Mouse (Mus musculus) heart, postnatal 10 days (tissue): ENCODE measurements at regions not wholly inside any gene's neighbourhood (a gene's known extent, or its start where the extent isn't known, plus 50 kb on each side); places are given as distances from the start of the nearest gene placed in this dataset.

Experiments used
- DNase-seq, 2 experiments: peaks; one replicate each; pipeline ENCODE4 v3.0.0; 2021
- intact Hi-C: fragments of 180-260 bp; cut with DNase I; formaldehyde crosslinking; loops from one replicate; pipeline ENCODE4 v1.15.1; 2025

GRCm38 (mm10) chr2:30702711-30703110 lies 100.8 kb downstream of the 1700001O22Rik start:
- intact Hi-C loops: no loop called here
- peak; percentile 55 to 56 for DNase-seq

DNA sequence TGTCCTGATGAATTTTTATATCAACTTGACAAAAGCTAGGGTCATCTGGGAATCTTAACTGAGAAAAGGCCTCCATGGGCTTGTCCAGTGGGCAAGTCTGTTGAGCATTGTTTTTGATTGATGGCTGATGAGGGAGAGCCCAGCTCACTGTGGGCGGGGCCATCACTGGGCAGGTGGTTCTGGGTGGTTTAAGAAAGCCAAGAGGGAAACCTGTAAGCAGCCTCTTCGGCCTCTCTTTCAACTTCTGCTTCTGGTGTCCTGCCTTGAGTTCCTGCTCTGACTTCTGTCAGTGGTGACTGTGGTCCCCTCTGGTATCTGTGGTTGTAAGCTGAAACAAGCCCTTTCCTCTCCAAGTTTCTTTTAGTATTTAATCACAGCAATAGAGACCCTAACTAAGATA lies 102.6 kb downstream of the 1700001O22Rik start:
- DNase-seq: no peak
- intact Hi-C loops: no loop called here

- intact Hi-C loops: no loop called here
- DNase-seq: no peak
Observed at GRCm38 (mm10) chr2:30700471-30700870, 103.0 kb downstream of the 1700001O22Rik start.

DNA sequence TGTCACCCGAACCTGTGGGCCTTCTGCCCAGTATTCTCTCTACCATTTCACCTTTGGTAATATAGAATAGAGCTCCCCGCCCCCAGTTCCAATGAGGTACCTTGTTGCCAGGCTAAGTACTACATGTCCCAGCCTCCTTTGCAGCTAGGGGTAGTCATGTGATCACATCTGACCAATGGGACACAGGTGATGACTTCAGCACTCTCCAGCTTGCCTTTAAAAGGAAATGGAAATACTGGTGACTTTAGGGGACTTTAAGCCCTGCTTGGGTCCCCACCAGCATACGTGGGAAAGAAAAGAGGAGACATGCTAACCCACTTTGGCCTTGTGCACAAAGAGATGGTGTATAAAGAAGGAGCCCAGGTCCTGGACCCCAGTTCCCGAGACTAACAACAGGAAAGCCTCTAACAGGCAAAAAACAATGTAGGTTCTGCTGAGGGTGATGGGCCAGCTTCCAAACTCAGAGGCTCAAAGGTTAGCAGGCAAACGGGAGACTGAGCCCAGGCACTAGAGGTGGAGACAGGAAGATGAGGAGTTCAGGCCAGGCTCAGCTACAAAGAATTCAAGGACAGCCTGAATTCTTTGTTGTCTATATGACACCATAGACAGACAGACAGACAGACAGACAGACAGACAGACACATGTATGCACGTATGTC lies 103.5 kb downstream of the 1700001O22Rik start:
- intact Hi-C loops: no loop called here
- DNase-seq: peak; percentile 88 to 89

DNA sequence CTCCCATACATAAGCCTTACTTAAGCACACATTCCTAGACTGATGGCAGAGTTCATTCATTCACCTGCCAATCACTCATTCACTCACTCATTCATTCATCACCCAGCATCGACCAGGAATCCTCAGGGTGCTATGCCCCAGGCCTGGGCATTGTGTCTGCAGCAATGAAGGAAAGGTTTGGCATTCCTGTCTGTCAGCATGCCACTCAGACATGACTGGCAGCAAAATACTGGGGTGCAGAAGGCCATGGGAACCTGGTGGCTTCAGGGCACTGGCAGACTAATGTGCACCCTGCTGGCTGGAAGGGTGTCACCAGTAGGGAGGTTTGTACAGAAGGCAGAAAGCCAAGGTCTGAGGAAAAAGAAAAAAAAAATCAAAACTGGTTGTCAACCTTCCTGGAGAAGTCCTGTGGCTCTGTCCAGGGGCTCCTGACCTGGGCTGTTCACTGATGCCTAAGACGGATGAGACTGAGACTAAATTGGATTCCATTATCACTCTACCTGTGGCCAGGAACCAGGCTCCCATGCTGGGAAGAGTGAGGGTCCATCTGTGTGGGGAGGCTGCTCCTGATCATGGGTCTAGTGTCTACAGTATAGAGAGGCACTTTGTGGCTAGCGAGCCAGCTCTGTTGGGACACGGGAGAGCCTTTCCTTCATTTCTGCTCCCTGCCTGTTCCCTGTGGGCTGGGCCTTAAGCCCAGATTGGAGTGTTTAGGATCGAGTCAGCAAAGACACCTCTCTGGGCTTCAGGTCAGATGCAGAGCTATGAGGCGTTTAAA lies 104.1 kb downstream of the Cstad start:
- no peak for DNase-seq
- intact Hi-C loops: no loop called here

DNA sequence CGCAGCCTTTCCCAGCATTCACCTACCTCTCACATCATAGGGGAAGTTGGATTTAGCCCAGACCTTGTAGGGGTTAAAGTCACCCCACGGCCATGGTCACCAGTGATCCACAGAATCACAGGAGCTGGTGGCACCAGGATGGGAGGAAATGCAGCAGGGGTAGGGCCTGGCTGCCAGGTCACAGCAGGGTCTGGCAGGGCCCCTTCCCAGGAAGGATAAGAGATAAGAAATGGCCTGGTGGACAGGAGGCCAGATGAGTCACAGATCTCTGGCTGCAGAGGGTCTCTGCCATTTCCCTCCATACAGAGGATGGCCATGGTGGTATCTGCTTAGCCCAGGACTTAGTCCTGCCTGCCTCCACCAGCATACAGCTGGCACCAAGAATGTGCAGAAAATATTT lies 103.0 kb downstream of the Cstad start:
- no peak for DNase-seq
- intact Hi-C loops: no loop called here

GRCm38 (mm10) chr2:30695771-30696456 lies 101.1 kb downstream of the Cstad start:
- DNase-seq: peak; percentile 56 to 74
- intact Hi-C loops: no loop called here

- no peak for DNase-seq
- intact Hi-C loops: no loop called here
Observed at GRCm38 (mm10) chr2:30695041-30695440, 100.2 kb downstream of the Cstad start.

DNA sequence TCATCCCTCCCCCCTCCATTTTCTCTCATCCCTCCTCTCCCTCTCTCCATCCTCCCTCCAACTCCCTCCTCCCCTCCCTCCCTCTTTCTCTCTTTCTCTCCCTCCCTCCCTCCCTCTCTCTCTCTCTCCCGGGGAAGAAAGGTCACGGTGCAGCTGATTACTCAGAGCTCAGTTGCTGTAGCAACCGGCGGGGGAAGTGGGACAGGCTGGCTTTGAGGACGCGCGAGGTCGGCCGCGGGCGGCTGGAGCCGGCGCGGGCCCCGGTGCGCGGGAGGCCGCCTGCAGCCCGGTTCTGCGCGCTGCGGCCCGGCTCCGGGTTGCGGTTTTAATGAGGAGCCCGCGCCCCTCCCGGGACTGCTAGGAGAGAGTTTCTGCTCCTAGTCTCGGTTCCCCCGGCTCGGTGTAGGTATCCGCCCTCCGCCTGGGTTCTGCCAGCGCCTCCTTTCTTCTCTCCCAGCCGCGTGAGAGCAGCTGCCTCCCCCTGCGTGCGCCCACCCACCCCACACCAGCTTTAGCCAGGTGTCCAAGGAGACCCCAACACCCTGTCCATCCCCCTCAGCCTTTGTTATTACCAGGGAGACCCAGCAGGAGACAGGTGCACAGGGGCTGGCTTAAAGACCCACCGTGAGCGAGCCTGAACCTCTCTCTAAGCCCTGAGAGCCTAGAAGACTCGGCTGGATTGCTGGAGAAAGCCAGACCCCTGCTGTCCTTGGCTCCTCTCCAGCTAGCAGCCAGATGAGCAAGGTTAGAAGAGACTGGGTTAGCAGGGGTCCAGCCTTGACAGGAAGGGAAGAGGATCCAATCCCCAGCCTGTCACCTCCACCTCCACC lies 98.6 kb downstream of the Cstad start:
- intact Hi-C loops: no loop called here

GRCm38 (mm10) chr2:30692561-30693205 lies 97.8 kb downstream of the Cstad start:
- intact Hi-C loops: no loop called here
- peak; percentile 66 to 67 for DNase-seq

More for the DNA sequence above, 98.6 kb downstream of the Cstad start:
- DNase-seq: peak; percentile 89 to 91

- intact Hi-C loops: no loop called here
- DNase-seq: peak; percentile 90 to 91
Observed at GRCm38 (mm10) chr2:30691857-30692560, 97.2 kb downstream of the Cstad start.

DNA sequence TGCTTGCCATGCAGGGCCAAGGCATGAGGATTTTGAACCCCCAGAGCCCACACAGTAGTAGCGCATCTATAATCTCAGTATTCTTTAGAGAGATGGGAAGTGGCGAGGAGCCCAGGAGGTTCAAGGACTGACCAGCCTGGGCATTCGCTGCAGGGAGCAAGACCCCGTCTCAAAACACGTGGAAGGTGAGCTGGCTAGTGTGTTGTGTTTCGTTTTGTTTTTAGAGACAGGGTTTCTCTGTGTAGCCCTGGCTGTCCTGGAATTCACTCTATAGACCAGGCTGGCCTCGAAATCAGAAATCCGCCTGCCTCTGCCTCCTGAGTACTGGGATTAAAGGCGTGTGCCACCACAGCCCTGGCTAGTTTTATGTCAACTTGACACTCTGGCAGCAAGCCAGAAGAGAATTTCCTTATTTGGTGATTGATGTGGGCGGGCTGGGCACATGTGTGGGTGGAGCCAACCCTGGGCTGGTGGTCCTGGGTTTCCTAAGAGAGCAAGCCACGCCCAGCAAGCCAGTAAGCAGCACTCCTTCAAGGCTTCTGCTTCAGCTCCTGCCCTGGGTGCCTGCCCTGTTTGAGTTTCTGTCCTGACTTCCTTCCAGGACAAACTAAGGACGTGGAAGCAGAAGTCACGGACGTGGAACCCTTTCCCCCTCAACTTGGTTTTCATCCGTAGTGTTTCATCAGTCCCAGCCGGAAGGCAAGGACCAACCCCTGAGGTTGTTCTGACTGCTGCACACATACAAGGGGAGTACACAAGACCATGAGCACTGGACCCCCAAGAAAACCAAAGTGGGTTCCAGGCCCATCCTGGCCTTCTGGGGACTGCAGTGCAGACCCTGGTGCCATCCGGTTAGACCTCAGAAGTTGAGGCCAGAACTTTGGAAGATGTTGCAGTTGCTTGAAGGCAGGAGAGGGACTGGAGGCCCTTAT lies 96.4 kb downstream of the Cstad start:
- intact Hi-C loops: no loop called here
- peak; percentile 38 to 53 for DNase-seq

- peak; percentile 69 to 78 for DNase-seq
- intact Hi-C loops: no loop called here
Observed at GRCm38 (mm10) chr2:30690307-30690706, 95.5 kb downstream of the Cstad start.

DNA sequence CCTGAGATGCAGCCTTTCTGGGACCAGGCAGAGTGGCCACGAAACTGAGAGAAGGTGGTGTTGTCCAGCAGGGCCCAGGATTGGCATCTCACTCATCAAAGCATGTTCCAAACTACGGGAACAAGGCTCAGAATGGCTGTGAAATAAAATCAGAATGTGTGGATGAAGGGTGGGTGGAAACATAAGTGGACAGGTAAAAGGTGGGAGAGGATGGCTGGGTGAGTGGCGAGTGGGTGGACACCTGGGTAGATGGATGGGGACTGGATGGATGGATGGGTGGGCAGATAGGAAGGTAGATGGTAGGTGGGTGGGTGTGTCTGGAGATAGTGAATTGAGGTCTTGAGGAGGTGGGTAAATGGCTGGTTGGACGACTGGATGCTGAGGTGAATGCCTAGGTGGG lies 93.6 kb downstream of the Cstad start:
- intact Hi-C loops: no loop called here

GRCm38 (mm10) chr2:30687121-30687551 lies 92.3 kb downstream of the Cstad start:
- DNase-seq: peak; percentile 71 to 72
- intact Hi-C loops: no loop called here

More for the DNA sequence above, 93.6 kb downstream of the Cstad start:
- no peak for DNase-seq

- no peak for DNase-seq
- intact Hi-C loops: no loop called here
Observed at GRCm38 (mm10) chr2:30686359-30686758, 91.5 kb downstream of the Cstad start.

DNA sequence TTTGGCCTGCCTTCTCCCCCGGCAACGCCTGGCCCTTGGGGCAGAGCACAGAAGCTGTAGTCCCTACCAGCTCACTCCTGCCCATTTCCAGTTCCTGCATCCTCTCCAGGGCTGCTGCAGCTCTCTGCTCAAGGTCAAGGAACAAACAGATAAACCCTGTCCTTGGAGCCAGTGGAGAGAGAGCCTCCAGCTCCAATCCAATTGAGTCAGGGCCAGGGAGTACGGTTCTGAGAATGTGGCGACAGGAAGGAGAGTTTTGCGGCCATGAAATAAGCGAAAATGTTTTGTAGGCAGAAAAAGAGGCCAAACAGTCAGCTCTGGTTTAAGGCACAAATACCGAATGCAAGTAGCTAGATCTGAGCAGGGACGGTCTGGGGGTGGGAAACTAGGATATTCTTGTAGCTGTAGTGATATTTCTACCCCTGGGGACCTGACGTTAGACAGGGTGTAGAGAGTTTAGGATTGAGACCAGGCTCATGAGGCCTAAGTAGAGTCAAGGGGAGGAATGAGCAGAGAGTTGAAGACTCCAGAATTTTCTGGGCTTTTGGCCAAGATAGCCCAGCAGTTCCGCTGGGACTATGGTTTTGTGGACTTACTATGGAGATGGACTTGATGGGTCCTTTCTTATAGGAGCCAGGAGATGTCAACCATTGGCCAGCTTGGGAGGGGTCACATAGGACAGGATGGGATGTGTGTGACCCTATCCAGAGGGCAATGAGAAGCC lies 90.5 kb downstream of the Cstad start:
- DNase-seq: peak; percentile 80 to 82
- intact Hi-C loops: no loop called here

DNA sequence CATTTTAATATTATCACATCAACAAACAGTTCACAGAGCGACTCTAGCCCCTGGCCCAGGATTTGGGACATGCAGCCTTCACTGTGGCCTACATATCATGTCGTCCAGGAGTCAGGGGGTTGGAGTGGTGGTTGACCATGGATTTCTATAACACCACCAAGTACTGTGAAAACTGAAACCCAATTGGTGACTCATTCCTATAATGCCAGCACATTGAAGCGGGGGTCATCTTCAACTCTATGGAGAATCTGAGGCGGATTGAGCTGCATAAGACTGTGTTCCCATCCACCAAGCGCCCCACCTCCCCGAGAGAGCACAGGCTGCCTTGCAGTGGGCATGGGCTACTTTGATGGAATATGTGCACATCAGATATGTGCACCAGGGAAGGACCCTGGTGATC lies 89.6 kb downstream of the Cstad start:
- no peak for DNase-seq
- intact Hi-C loops: no loop called here
